Mouse (Mus musculus) frontal cortex, postnatal 25 days (tissue): ENCODE measurements around the gene Prcd.
A peak's percentile ranks its signal among the peaks of the same experiment; 100 is the strongest.
"Not testable (repeated sequence)": the region's sequence is repeated elsewhere in the genome, so short reads cannot be mapped to it uniquely, and the experiment has no call there.

Experiments used
- DNase-seq, 2 experiments: peaks; one replicate each; pipeline ENCODE4 v3.0.0; 2022; ENCODE audit warnings: low spot score in 2 of 2

Prcd gene

DNA sequence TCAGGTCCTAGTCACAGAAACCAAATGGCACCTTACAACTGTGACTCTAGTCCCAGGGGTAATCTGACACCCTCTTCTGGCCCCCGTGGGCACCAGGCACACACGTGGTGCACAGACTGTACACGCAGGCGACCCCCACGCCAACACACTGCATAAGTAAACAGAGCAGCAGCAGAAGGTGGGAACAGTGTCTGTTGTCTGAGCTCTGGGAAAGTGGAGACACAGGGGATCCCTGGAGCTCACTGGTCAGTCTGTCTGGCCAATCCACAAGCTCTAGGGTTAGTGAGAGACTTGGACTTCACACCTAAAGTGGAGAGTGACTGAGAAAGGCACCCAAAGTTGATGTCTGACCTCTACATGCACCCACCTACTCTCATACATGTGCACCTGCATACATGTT, 16.0 kb downstream of the Prcd start:
- no peak for DNase-seq

DNA sequence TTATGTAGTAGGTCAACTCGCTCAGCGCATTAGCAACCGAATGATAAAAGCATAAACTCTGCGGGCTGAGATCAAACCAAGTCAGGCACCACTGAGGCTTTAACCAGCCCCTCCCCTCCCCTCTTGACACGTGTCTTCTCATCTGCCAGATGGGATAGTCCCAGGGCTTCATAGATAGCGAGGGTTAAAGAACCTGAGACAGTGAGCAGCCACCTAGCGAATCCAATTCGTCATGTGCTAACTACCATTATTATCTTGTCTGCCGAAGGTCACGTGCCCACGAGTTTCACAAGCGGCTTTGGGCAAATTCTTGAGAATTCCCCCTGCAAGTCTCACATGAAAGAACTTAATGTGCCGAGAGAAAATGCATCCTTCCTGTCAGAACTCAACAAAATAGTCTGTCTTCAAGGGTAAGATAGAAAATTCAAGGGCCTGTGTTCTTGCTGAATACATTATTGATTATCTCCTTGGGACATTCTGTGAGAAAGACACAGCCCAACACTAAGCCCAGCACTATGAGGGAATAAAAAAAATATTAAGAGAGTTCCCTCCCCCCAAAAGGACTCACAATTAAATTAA, 16.5 kb downstream of the Prcd start:
- no peak for DNase-seq

DNA sequence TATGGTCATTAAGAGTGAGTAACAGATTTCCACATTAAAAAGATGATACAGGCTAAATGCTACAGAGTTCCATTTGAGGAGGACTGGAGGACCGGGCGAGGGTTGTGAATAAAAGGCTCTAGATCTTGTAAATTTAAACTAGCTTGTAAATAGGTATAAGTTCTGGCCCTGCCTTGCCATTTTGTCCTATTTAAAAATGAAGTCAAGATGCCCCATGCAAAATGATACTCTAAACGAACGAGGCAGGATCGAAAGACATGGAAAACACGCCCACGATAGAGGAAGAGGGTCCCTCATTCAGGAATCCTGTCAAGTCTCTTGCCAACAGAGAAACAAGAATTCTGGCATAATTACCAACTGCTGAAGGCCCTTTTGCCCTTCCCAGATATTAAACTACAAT, 17.1 kb downstream of the Prcd start:
- DNase-seq: no peak

DNA sequence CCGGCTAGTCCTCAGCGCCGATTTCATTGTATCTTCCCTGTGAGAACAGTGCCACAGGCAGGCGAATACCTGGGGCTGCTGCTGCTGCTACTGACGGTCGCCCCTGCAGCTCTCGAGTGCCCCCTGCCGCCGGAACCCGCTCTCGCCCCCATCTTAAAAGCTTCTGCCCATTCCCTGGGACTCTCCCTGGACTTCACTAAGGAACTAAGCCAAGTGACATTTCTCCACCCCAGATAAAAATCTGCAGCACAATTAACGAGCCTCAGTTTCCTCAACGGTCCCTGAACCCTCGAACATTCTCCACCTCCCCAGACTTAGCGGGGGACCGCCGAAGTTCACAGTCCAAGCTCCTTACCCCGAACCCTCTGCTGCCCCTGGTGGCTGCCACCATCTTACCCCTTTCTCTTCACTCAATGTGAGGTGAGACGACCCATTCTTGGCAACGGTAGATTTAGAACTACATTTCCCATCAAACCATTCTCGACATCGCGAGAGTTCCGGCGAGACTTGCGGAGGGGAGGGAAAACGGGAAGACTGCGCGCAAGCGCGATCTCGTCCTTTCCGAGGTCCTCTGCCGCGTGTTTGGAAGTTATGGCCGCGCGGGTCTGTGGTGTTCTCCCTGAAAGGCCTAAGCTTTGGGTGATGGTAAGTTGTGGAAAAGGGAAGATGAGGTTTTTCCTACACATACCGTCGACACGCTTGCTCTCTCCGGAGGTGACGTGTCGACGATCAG, 17.9 kb downstream of the Prcd start:
- DNase-seq: peak; percentile 96 to 98

DNA sequence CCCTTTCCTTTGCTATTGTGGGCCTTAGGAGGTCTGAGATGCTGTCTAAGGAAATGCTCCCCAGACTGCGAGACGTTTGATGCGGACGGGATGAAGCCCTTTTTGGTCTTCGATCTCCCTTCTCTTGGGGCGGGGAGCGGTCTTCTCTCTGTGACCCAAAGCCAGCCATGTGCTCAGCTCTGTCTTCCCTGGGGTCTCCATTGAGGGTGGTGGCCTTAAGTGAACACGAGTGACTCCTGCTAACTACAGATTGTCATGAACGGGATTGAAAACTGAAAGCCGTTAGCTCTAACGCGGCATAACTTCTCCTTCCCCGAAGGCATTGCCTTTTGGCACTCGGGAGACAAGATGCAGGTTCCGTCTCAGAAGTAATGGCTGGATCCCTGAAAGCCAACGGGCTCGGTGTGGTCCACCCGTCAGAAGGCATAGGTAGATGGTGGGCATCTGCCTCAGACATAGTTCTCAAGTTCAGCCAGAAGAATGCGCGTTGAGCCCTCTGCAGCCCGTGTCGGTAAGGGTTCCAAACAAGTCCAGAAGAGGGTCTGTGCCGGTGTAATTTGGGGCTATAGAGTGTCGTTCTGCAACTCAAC, 18.6 kb downstream of the Prcd start:
- no peak for DNase-seq

DNA sequence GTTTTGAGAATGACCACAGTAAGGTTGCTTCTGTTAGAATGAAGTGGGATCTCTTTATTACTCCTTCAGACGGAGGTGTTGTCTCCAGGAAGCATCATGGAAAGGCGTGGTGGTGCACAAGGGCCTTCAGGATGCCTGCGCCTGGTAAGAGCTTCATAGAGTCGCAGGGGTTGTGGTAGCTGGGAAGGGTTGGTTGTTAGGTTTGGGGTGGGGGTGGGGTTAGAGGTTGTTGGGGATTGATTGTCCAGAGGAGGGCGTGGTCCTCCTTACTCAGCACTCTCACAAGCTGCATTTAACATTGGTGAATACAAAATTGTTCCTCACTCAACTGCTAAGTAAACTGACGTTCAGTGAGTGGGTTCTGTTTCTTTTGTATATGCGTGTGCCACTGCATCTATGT, 19.3 kb downstream of the Prcd start:
- DNase-seq: no peak

DNA sequence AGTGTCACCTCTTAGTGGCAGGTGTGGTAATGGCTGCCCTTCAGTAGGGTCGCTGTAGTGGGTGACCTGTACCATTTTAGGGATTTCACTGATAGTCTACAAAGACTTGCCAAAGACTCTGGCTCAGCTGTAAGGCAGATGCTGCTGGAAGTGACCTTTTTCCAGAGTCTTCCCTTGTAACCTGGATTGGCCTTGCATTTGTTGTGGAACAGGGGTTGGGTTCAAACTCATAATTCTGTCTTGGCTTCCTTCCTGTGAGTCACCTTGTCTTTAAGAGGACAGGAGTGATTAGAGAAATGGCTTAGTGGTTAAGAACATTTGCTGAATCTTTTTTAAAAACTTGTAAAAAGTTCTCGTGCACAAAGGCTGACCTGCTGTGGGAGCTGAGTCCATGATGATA, 20.1 kb downstream of the Prcd start:
- no peak for DNase-seq

DNA sequence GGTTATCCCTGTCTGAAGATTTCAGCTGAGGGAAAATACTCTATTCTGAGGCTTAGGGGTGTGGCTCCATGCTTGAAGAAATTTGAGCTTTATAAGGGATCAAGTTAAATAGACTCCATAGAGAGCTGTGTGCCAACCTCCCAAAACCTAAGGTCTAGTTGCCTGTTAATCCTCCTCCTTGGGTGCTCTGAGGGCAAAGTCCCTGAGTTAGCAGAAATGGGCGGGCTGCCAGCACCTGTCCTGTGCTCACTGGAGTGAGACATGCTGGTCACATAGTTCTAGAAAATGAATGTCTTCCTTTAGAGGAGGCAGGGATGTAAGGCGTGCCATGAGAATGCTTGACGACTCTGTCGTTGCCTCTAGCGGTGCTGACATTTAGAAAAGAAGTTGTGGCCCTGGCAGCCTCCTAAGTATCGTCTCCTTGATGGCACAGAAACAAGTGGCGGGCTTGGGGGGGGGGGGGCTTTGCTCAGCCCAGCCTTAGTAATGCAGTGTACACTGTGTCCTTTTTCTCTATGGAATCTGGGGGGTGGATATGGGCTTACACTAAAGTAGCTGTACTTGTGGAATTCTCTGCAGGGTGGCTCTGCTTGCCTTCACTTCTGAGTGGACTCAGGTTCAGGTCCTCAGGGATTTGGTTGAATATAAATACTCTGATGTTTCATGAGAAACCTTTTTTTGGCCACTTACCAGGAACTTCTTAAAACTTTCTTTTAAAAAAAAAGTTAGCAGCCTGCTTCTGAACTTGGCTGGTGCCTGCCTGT, 21.5 kb downstream of the Prcd start:
- DNase-seq: no peak

DNA sequence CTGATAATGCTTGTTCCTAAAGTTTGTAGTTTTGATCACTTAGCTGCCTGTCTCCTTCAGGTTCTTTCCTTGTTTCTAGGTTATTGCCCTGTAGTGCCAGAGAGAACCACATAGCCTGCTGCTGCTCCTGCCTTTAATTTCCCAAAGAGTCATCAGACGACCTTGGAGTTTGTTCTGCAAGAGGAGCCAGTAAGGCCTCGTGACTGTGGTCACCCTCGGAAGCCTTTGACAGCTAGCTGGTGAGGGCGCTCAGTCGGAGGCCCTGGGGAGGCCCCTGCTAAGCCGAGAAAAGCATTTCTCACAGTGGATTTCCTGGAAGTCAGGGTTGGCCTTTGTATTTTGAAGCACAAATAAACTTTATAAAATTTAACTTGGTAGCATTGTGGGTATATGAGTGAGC, 22.1 kb downstream of the Prcd start:
- DNase-seq: not testable (repeated sequence)

DNA sequence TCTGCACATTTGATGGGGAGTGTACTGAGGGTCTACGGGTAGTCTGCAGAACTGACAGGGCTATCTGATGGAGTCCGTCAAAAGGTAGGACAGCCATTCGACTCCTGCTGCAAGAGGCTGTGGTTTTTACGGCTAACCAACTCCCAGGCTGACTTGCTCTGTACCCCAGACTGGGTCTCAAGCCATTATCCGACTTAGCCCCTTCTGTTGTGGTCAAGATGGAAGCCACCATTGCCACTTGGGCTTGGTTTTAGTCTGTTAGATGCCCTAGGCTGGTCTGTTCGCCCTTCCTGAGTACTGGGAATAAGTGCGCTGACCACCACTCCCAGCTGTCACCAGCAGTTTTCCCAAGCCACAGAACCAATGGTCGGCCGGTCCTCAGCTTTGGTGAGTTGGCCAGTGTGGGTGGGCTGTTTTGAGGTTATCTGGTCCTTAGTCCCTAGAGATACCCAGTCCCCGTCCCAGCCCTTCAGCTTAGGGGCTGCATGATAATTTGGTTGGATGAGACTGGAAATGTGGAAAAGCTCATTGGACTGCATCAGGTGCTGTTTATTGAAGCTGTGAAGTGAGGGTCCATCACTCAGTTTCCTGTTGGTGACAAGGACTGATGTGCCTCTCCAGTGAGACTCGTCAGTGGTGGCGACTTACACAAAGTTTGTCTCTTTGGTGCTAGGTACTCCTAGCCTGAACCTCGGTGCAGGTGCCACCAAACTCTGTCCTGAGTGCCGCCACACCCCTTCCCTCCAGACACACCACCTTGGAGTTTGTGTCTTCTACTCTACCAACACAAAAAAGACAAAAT, 23.0 kb downstream of the Prcd start:
- no peak for DNase-seq

DNA sequence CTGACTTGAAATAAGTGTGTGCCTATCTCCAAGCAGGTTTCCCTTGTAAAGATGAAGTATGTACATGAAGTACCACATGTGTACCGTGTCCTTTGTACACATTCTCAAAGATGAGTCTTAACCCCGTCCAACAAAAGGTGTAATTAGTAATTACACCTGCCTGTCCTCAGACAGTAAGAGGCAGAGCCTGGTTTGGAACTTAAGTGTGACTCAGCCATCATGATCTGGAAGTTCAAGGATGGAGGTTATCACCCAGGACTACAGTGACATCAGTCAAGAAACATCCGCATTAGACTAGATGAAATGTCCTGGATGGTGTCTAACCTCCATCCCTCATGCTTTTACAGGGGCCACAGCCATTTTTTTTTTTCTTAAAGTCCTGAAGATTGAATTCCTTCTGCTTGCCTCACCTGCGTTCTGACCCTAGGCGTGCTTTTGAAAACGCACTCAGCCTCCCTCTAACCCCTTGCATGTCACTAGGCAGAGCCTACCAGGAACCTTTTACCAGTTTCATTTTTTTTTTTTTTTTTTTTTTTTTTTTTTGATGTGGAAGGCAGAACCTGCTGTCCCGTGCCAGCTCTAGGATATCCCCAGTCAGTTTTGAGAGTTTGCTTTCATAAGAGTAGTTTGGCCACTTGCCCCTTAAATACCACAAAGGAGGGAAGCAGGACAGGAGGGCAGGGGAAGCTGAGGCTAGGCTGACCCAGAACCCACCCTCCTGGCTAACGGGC, 24.5 kb downstream of the Prcd start:
- DNase-seq: no peak

DNA sequence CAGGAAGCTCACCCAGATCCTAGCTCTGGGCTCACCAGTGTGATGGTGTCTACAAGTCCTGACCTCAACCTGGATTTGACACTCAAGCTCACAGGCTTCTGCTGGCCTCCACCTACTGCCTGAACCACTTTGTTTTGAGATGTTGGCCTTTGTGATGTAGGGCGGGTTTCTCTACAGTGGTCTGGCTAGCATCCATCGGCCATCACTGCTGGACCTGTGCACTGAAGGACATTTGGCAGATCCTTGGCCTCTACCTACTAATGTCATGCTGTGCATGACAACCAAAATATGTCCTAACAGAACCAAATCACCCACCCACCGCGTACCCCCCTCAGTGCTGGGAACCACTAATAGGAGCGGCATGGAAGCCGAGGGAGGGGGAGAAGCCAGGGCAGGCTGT, 25.8 kb downstream of the Prcd start:
- no peak for DNase-seq

DNA sequence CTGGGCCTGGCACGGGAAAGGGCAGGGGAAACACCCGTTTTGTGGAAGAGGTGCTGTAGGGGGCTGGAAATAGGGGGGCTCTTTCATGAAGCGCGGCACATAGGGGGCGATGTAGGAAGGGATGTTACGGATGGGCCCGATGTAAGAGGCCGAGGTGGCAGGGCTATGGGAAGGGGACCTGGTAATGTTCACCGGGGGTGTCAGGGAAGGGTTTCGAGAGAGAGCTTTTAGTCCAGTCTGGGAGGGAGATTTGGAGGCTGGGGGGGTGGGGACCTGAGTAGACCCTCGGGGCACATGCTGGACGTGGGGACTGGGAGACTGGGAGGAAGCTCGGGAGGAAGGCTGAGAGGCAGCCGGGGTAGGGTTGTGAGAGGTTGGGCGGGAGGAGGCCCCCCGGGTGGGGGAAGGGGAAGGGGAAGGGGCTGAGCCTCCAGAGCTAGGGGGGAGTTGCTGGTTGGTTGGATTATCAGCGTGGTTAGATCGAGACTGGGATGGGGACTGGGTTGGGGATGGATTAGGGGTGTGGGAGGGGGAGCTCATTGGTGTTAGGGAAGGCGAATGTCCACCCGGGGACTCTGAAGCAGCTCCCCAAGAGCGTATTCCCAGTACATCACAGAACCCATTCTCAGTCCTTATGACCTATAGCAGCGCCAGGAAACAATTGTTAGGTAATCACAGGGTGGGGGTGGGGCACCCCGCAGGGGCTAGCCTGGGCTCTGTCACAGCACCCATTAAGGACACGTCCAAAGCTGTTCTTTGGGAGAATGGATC, 27.2 kb downstream of the Prcd start:
- DNase-seq: no peak

DNA sequence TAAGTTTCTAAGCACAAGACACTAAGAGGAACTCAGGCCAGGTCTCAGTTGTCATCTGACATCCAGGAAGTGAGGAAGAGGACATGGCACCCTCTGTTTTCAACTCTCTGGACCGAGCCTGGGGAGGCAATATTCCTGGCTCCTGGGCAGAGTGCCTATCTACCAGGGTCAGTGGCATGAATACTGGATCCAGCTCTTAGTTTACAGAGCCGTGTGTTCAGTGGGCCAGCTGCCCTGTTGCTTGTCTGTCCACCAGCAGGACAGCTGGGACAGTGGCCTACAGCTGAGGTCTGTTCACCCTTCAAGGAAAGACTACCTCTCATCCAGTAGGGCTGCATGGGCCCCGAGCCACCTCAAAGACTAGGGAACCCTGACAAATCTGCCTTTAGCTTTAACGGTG, 27.8 kb downstream of the Prcd start:
- DNase-seq: no peak

DNA sequence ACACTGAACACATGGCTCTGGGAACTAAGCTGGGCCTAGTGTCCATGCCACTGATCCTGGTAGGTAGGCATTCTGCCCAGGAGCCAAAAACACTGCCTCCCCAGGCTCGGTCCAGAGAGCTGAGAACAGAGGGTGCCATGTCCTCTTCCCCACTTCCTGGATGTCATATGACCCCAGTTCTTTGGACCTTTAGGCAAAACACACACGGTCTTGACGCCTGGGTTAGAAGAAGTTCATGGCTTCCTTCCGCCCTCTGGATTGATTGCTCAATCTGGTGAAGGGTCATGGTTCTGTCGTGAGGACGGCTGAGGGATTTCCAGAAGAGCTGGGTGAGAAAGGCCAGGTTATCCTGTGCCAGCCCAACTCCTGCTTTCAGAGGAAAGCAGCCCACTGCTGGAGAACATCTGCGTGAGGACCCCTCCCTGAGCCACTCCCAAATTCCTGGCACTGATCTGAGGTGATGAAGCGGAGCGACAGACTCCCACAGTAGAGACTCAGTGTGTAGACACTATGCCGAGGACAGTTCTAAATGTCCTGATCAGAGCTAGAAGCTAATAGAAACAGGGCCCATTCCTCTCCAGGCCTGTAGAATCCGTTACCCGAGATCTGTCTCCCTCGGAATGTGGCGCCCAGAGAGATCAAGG, 29.3 kb downstream of the Prcd start:
- DNase-seq: no peak

DNA sequence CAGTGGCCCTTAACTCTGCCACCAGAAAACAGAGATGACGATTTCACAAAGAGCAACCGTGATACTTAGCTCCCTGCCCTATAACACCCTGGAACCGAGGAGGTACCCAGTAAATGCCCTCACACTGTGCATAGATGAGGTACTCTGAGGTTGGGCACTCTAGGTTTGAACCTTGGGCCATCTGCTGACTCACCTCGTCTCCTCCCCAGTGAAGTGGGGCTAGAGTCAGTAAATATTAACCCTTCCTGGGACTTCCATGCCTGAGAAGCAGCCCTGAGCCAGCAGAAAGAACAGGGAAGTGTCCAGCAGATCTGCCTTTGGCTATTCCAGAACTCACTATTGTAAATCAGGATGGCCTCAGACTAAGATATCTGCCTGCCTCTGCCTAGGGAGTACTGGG, 30.4 kb downstream of the Prcd start:
- no peak for DNase-seq

DNA sequence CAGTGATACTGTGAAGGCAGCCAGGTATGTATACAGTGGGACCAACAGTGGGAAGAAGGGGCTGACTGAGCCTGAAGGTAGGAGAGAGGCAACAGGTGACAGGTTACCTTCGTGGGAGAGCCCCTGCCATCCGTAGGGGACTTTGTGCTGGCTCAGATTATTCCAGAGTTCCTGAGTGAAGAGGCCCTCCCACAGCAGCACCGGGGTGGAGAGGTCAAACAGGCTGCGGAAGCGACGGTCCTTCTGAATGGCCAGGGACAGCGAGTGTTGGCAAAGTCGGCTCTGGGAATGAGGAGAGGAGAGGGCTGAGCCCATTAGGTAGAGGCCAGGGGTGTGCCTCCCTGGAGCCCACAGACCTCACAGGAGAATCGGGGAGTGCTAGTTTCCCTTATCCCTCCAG, 32.4 kb downstream of the Prcd start:
- DNase-seq: no peak

DNA sequence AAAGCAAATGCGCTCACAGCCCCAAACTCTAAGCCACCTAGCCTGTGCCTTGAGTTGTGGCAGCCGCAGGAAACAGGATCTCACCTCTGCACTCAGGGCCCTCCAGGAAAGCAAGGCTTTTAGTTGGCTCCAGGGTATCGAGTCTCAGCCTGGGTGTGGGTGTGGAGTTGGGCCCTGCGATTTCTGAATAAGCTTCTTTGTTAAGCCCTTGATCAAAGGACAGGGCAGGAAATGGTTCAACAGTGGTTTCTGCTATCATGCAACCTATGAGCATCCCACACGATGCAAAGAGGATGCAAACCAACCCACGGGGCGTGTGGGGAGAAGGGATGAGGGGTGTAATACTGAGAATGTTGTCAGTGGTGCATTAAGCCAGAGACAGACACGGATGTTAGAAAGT, 34.6 kb downstream of the Prcd start:
- DNase-seq: no peak

DNA sequence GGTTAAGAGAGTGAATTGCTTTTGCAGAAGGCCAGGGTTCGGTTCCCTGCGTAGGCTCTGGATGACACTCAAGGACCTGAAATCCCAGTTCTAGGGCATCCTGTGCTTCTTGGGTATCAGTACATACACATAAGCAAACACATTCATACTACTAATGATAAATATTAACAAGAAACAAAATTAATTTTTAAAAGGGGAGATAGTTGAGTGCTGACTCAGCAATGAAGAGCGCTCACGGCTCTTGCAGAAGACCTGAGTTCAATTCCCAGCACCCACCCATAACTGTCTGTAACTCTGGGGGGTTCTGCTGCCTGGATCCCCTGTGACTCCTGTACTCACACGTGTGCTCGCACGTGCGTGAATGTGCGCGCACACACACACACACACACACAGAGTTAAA, 36.3 kb downstream of the Prcd start:
- DNase-seq: no peak
